Mouse (Mus musculus) myocyte (in vitro differentiated cells): Measurements from ENCODE around the gene Herc4.

Source experiments
- CEBPB ChIP-seq: IDR thresholded peaks from 2 replicates; pipeline ENCODE4 v1.6.1; 2011; ENCODE audit warnings: mild to moderate bottlenecking, moderate library complexity; ENCODE audit not compliant: poor library complexity, insufficient read depth, severe bottlenecking
- POLR2A ChIP-seq: IDR thresholded peaks from one replicate; pipeline ENCODE4 v1.6.1; 2011; ENCODE audit warnings: low read depth, mild to moderate bottlenecking, control low read depth, moderate library complexity; ENCODE audit not compliant: insufficient read length
- REST ChIP-seq: IDR thresholded peaks from one replicate; pipeline ENCODE4 v1.6.1; 2011; ENCODE audit warnings: mild to moderate bottlenecking, control low read depth, moderate library complexity; ENCODE audit not compliant: insufficient read depth, insufficient read length

DNA sequence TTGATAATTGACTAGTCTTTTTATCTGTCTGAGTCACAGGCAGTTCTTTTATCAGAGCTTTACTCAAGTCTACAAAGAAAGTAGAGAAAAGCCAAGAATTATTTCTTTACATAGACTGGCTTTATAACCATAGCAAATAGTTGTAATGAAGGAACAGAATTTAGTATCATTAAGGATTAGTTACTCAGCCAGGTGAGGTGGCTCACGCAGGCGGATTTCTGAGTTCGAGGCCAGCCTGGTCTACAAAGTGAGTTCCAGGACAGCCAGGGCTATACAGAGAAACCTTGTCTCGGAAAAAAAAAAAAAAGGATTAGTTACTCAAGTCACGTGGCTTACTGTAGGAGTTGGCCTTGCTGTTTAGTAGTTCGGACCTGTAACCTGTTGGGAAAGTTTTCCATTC lies 4.8 kb downstream of the Herc4 start:
- no peak for TF ChIP-seq POLR2A
- TF ChIP-seq REST = no peak
- TF ChIP-seq CEBPB = no peak
